Mouse (Mus musculus): ENCODE results near the gene Fscn3.

Fscn3 gene

GRCm38 (mm10) chr6:28427096-28427839 is at the start of gene Fscn3:
Gene Fscn3 (plus strand): TSS chr6:28427789.
- DNase-seq: peak in 1 of 2 experiments; percentile 53

GRCm38 (mm10) chr6:28381983-28382382 is 45.6 kb upstream of the Fscn3 start:
- DNase-seq: no peak

GRCm38 (mm10) chr6:28385169-28385568 is 42.4 kb upstream of the Fscn3 start:
- DNase-seq: no peak

- DNase-seq: no peak
Observed at GRCm38 (mm10) chr6:28389038-28389437, 38.6 kb upstream of the Fscn3 start.

- DNase-seq: no peak
Observed at GRCm38 (mm10) chr6:28396051-28396852, 31.3 kb upstream of the Fscn3 start.

GRCm38 (mm10) chr6:28396853-28397457 is 30.6 kb upstream of the Fscn3 start:
- peak; percentile 38 to 39 for DNase-seq

GRCm38 (mm10) chr6:28397681-28398203 is 29.8 kb upstream of the Fscn3 start, which contains the start of gene Zfp800:
Gene Zfp800 (minus strand): TSS chr6:28398005.
- DNase-seq: peak; percentile 33 to 48

- no peak for DNase-seq
Observed at GRCm38 (mm10) chr6:28398726-28399125, 28.9 kb upstream of the Fscn3 start.

GRCm38 (mm10) chr6:28399791-28400190 is 27.8 kb upstream of the Fscn3 start:
- no peak for DNase-seq

GRCm38 (mm10) chr6:28410053-28410452 is 17.5 kb upstream of the Fscn3 start:
- DNase-seq: peak in 1 of 2 experiments; percentile 45

GRCm38 (mm10) chr6:28411236-28411635 is 16.4 kb upstream of the Fscn3 start:
- no peak for DNase-seq

GRCm38 (mm10) chr6:28416981-28417380 is 10.6 kb upstream of the Fscn3 start:
- DNase-seq: no peak

GRCm38 (mm10) chr6:28418449-28418848 is 9.1 kb upstream of the Fscn3 start:
- peak; percentile 91 to 94 for DNase-seq

- no peak for DNase-seq
Observed at GRCm38 (mm10) chr6:28419673-28420072, 7.9 kb upstream of the Fscn3 start.

- DNase-seq: no peak
Observed at GRCm38 (mm10) chr6:28420361-28420760, 7.2 kb upstream of the Fscn3 start.

- peak in 1 of 2 experiments; percentile 25 for DNase-seq
Observed at GRCm38 (mm10) chr6:28420865-28421264, 6.7 kb upstream of the Fscn3 start.

GRCm38 (mm10) chr6:28421469-28422000 is 6.1 kb upstream of the Fscn3 start:
- peak; percentile 96 to 97 for DNase-seq

- DNase-seq: no peak
Observed at GRCm38 (mm10) chr6:28422651-28423290, 4.8 kb upstream of the Fscn3 start.

- DNase-seq: peak; percentile 98 to 99
Observed at GRCm38 (mm10) chr6:28423313-28423712, 4.3 kb upstream of the Fscn3 start, which contains the start of gene Arf5. Gene Arf5 (plus strand): TSS chr6:28423560.

GRCm38 (mm10) chr6:28423767-28424695 is 3.6 kb upstream of the Fscn3 start:
- peak; percentile 62 to 76 for DNase-seq

GRCm38 (mm10) chr6:28425019-28425418 is 2.6 kb upstream of the Fscn3 start:
- DNase-seq: no peak
